Mouse (Mus musculus) gastrocnemius, postnatal 14 days (tissue): ENCODE measurements at regions not wholly inside any gene's neighbourhood (a gene's known extent, or its start where the extent isn't known, plus 50 kb on each side); places are given as distances from the start of the nearest gene placed in this dataset.
"Not testable (repeated sequence)": the region's sequence is repeated elsewhere in the genome, so short reads cannot be mapped to it uniquely, and the experiment has no call there.

Experiments used
- DNase-seq: peaks from one replicate; pipeline ENCODE4 v3.0.0; 2021; ENCODE audit warnings: mixed read lengths
- intact Hi-C: fragments of 180-260 bp; cut with DNase I; formaldehyde crosslinking; loops from one replicate; pipeline ENCODE4 v1.15.1; 2025; ENCODE audit warnings: low total_unique reads

- intact Hi-C loops = no loop called here
- DNase-seq = no peak
Observed at GRCm38 (mm10) chr6:31917411-31918131, 132.5 kb upstream of the 1700012A03Rik start.

- intact Hi-C loops = no loop called here
- no peak for DNase-seq
Observed at GRCm38 (mm10) chr6:31901791-31902190, 148.3 kb upstream of the 1700012A03Rik start.

- no peak for DNase-seq
- intact Hi-C loops = no loop called here
Observed at GRCm38 (mm10) chr6:31899055-31899454, 151.0 kb upstream of the 1700012A03Rik start.

- intact Hi-C loops = no loop called here
Observed at GRCm38 (mm10) chr6:31898609-31899008, 151.4 kb upstream of the 1700012A03Rik start.

GRCm38 (mm10) chr6:31897001-31897400 is 153.0 kb upstream of the 1700012A03Rik start:
- DNase-seq = no peak
- intact Hi-C loops = no loop called here

More at GRCm38 (mm10) chr6:31898609-31899008, 151.4 kb upstream of the 1700012A03Rik start:
- DNase-seq = no peak

- no peak for DNase-seq
- intact Hi-C loops = no loop called here
Observed at GRCm38 (mm10) chr6:31895835-31896234, 154.2 kb upstream of the 1700012A03Rik start.

- intact Hi-C loops = no loop called here
- no peak for DNase-seq
Observed at GRCm38 (mm10) chr6:31886931-31887330, 163.1 kb upstream of the 1700012A03Rik start.

GRCm38 (mm10) chr6:31885196-31885595 is 164.8 kb upstream of the 1700012A03Rik start:
- DNase-seq, intact Hi-C loops: not testable (repeated sequence)

GRCm38 (mm10) chr6:31883726-31884125 is 166.3 kb upstream of the 1700012A03Rik start:
- intact Hi-C loops = no loop called here
- DNase-seq = no peak

- DNase-seq = no peak
- intact Hi-C loops = no loop called here
Observed at GRCm38 (mm10) chr6:31874616-31875015, 175.4 kb upstream of the 1700012A03Rik start.

- intact Hi-C loops = no loop called here
- DNase-seq = no peak
Observed at GRCm38 (mm10) chr6:31873911-31874310, 176.1 kb upstream of the 1700012A03Rik start.

- intact Hi-C loops = no loop called here
- no peak for DNase-seq
Observed at GRCm38 (mm10) chr6:31871766-31872165, 178.3 kb upstream of the 1700012A03Rik start.

- no peak for DNase-seq
- intact Hi-C loops = no loop called here
Observed at GRCm38 (mm10) chr6:31861996-31862395, 188.1 kb upstream of the 1700012A03Rik start.

- intact Hi-C loops = no loop called here
- DNase-seq = no peak
Observed at GRCm38 (mm10) chr6:31859621-31860020, 190.4 kb upstream of the 1700012A03Rik start.

- DNase-seq = no peak
- intact Hi-C loops = no loop called here
Observed at GRCm38 (mm10) chr6:31854261-31854660, 195.8 kb upstream of the 1700012A03Rik start.

- no peak for DNase-seq
- intact Hi-C loops = no loop called here
Observed at GRCm38 (mm10) chr6:31846319-31846718, 203.7 kb upstream of the 1700012A03Rik start.

- intact Hi-C loops = no loop called here
- no peak for DNase-seq
Observed at GRCm38 (mm10) chr6:31845671-31846070, 204.4 kb upstream of the 1700012A03Rik start.

- no peak for DNase-seq
- intact Hi-C loops = no loop called here
Observed at GRCm38 (mm10) chr6:31840621-31841020, 209.4 kb upstream of the 1700012A03Rik start.

- no peak for DNase-seq
- intact Hi-C loops = no loop called here
Observed at GRCm38 (mm10) chr6:31838588-31838987, 211.5 kb upstream of the 1700012A03Rik start.

- DNase-seq = no peak
- intact Hi-C loops = no loop called here
Observed at GRCm38 (mm10) chr6:31835795-31836194, 214.3 kb upstream of the 1700012A03Rik start.

GRCm38 (mm10) chr6:31834503-31834902 is 215.5 kb upstream of the 1700012A03Rik start:
- DNase-seq = no peak
- intact Hi-C loops = no loop called here

- intact Hi-C loops = no loop called here
- DNase-seq = no peak
Observed at GRCm38 (mm10) chr6:31830610-31831009, 219.4 kb upstream of the 1700012A03Rik start.
